Mouse (Mus musculus): ENCODE data around the gene Disp2.

- TF ChIP-seq CTCF (IDR thresholded peaks at IDR 0.05; ENCODE audit: low read depth, low read length) (peak; percentile 36), POLR2AphosphoS5 (IDR thresholded peaks at IDR 0.05; ENCODE audit: insufficient replicate concordance, low read depth, low read length) (no peak)
These were observed 15.3 kb upstream of the Disp2 start for GRCm38 (mm10) chr2:118764094-118764831.

Measured in G1E (cell line).